Mouse (Mus musculus) layer of hippocampus, postnatal 14 days (tissue): Measurements from ENCODE around the gene Aar2. TPM values are rescaled to one million over a fixed set of nuclear protein-coding genes. Genes with fewer than 3 reads are reported as not detected.
"Not testable (repeated sequence)": the region's sequence is repeated elsewhere in the genome, so short reads cannot be mapped to it uniquely, and the experiment has no call there.

Experiments used
- DNase-seq, 2 experiments: peaks; one replicate each; pipeline ENCODE4 v3.0.0; 2021 to 2022; ENCODE audit warnings: low spot score in 2 of 2, mixed read lengths in 1 of 2
- long read RNA-seq, 2 experiments: library from polyadenylated mRNA; stranded (forward); transcript quantifications; one replicate each; pipeline ENCODE4 v2.0.0; 2021
- total RNA-seq, 2 experiments: library from RNA; stranded (reverse); gene quantifications; 2 replicates each; pipeline ENCODE4 v1.2.3; 2021

Gene Aar2
- 10 to 100 TPM; 31.7 to 32.8 TPM for total RNA-seq
- long read RNA-seq, experiment 1, transcript Aar2-201 (4 exons, 3,427 nt), result major isoform, 47 of 53 reads
- long read RNA-seq, experiment 1, partial matches to known transcripts, result 3 of 53 reads
- long read RNA-seq, experiment 1, other reads (novel, unspliced or antisense), result 3 of 53 reads
- long read RNA-seq, experiment 2, transcript Aar2-201 (4 exons, 3,427 nt), result major isoform, 48 of 56 reads
- long read RNA-seq, experiment 2, partial matches to known transcripts, result 4 of 56 reads
- long read RNA-seq, experiment 2, other reads (novel, unspliced or antisense), result 4 of 56 reads

DNA sequence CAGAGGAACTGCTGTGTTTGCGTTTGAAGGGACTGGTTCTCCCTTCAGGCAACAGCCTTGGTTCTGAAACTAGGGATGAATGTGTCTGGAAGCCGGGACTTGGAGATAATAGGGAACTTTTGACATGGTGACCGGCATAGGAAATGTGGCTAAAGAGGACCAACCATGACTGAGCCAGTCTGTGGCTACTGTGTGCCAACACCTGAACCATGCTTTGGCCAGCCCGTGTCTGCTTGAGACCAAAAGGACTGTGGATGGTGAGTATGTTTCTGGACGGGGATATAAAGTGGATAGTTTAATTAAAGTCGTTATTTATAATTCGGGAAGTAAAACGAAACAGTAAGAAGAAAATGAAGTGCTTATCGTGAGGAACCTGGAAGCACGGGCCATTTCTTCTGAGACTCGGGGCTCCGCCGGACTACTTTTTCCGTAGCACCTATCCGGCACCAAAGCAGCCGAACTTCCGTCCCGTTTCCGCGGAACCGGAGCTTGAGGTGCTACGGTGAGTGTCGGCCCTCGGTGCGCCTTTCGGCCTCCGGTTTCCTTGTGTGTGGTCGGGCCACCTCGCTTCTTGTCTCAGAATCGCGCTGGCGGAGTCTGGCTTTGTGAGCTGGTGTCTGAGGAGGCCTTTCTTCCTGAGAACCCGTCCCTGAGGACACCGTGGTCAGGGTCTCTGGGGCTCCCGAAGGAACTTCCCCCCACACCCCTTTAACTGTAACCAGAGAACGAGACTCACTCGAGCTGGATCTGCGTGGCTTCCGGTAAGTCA is at the start of gene Aar2:
Gene Aar2 (plus strand): TSS at position 462 of the 769 bp plus-strand sequence.
- peak; percentile 84 to 86 for DNase-seq

DNA sequence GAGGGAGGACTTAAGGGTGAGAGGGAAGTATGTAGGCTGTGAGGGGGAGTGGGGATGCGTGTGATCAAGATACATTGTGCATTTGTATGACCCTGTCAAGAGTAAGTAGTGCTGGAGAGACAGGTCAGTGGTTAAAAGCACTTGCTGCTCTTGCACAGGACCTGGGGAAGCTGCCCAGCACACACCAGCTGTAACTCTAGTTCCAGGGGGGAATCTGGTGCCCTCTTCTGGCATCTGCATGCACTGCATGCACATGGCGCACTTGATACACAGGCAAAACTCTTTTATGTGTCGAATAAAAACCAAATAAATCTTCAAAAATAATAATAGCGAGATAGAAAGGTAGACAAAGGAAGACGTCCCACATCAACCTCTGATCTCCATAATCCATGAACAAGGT is 49.5 kb upstream of the Aar2 start:
- DNase-seq, result peak; percentile 63 to 70

DNA sequence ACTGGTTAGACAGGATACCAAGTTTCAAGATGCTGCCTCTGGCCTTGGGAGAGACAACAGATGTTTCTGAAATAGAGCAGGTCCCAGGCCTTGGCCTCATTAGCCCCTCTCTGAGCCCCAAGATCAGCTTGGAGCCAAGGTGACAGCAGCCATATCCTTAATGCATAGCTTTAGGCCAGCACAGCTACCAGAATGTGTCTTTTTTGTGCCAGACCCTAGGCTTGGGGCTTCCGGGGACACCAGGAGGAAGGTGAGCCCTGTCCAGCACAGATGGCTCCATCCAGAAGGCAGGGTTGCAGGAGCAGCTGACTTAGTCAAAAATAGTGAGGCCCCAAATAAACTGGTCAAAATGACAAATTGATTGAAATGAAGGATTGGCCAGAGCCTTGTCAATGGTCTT is 46.4 kb upstream of the Aar2 start:
- DNase-seq, result no peak

DNA sequence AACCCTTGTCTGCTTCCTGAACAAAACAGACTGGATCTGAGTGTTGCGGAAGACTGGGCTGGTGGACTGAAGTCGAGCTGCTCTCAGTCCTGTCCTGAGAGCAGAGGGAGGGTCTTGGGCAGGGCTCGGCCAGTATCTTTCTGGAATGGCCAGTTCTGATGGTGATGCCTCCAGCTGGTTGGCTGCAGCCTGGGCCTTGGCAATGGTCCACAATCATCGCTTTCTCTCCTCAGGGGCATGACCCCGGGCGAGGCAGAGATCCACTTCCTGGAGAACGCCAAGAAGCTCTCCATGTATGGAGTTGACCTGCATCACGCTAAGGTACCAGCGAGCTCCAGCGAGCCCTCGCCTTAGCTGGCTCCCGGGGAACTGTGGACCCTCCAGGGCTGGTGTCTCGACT is 41.9 kb upstream of the Aar2 start:
- DNase-seq, result no peak

DNA sequence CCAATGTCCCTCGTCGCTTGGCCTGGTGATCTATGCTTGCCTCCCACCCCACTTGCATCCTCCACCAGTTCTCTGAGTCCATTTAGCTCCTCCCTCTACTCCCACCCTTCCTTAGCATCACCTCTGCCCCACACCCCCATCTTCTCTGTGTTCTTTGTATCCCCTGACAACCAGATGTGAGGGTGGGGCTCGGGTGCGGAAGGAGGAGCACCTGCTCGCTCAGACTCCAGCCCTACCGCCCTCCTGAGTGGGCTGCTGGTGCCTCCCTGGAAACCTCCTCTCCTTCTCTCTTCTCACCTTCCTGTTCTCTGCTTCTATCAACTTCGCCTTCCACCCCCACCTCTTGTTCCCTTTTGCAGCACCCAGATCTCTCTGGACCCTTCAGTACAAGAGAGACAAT is 35.4 kb upstream of the Aar2 start:
- no peak for DNase-seq

DNA sequence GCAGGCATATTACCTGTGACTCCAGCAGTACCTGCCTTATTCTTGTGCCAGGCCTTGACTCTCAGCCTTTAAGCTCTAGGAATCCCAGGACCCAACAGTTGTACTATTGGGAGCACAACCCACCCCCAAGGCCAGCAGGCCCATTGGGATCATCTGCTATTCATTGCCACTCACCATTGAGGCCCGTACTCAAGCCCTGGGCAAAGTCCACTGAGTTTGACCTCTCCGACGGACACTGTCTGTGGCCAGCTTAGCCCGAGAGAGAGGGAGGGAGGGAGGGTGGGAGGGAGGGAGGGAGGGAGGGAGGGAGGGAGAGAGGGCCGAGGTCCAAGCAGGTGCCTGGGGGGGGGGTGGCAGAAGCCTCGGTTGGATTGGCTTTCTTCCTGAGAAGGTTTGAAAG is 34.8 kb upstream of the Aar2 start:
- no peak for DNase-seq

DNA sequence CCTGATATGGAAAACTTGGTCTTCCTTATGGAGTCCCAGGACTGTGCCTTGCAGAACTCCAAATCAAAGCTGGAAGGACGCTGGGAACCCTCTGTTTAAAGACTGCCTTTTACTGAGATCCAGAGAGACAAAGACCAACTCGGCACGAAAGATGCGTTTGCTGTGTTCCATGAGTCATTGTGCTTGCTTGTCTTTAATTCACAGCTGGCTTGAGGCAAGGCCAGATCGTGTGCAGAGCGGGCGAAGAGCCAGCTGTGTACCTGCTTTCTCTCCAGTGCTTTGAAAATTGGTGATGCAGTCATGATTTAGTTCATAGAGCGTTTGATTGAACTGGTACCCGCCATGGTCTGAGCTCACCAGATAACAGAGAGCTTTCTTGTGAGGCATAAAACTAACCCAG is 32.3 kb upstream of the Aar2 start:
- no peak for DNase-seq

DNA sequence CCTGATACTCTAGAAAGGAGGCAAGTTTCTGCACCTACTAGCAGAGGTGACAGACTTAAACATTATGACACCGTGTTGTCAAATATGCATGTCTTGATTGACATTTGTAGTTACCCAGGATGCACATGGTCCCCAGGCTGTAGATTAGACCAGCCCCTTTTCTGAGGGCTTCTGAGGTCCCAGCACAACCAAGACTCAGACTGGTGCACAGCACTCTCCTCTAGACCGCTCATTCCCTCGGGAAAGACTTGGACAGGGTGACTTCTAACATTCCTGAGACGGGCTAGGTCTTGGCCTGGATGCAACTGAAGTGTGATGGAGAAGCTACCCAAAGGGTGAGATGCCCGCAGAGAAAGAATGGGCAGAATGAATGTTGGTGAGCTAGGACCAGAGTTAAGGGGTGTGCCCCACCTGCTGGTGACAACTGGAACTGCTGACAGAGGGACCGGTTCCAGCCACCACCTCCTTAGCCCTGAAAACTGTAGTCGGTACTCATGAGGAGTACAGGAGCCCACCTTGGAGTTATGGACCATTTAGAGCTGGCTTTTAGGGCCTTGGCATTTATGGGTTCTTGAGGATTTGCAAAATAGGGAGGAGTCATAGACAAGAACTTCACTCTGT is 31.7 kb upstream of the Aar2 start:
- peak; percentile 80 for DNase-seq

DNA sequence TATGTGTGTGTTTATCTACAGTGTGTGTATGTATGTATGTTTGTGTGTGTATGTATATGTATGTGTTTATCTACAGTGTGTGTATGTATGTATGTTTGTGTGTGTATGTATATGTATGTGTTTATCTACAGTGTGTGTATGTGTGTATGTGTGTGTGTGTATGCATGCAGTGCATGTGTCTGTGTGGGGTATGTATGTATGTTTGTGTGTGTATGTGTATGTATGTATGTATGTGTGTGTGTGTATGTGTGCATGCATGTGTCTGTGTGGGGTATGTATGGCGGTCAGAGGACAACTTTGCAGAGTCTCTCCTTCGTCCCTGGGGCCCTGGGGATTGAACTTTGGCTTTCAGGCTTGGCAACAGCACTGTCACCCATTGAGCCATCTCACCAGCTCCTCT is 30.7 kb upstream of the Aar2 start:
- DNase-seq, result not testable (repeated sequence)

DNA sequence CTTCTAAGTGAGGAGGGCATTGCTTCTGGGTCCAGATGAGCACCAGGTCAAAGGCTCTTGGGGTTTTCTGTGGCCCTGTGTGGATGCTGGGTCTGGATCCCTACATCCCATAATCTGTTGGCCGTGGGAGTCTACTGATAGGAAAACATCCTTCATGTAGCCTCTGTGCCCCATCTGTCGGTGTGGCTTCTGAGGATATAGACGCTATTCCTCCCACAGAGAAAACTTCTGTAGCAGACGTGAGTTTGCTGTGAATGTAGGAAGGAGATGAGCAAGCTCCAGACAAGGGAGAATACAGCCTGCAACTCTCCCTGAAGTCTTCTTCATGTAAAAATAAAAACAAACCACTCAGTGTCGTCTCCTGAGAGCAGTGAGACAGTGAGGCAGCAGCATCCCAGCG is 29.1 kb upstream of the Aar2 start:
- DNase-seq, result no peak

DNA sequence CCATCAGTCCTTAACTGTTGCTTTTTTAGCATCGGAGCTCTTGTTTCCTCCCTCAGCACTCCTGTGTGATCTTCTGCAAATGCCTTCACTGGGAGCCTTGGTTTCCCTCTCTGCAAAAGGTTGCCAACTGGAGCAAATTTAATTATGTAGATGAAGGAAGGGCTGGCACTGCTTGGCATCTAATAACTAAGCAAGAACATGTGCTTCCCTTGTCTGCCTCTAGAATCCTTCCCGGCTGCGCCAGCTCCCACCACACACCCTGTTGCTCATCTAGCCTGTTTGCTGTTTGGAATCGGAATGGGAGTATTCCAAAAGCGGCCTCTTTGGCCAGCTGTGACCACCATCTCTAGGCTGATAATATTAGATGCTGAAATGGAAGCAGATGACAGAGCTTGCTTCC is 27.8 kb upstream of the Aar2 start:
- DNase-seq, result peak in 1 of 2 experiments; percentile 35

DNA sequence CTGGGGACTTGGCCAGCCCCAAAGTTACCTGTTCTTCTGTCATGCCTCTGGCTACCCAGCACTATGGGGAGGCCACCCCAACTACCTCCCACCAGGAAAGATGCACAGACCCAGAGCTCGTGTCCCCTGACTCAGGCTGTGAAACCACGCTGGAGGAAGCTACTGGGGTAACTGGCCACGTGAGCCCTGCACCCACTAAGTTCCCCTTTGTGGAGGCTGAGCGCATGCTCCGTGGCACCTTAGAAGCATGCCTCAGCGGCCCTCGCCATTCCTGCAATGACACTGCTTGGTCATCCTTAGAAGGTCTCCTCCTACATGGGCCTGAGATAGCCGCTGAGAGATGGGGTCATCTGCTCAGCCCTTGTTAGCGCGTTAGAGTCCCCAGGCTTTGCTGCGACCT is 24.4 kb upstream of the Aar2 start:
- DNase-seq, result no peak

DNA sequence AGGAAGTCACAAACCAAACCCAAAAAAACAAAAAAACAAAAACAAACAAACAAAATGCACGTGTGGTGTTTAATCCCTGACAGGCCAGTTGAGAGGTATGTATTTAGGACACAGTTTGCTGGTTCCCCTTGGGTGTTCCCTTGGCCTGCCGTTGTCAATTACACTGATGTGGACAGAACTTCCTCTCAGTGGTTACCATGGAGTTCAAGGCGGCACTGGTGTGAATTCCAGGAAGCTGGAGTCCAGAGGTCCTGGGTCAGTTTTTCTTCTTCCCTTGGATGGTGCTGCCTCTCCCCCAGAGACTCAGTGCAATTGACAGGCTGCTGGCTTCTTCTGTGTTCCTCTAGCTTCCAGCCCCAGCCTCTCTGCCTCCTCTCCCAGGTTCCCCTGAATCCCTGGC is 23.3 kb upstream of the Aar2 start:
- no peak for DNase-seq

DNA sequence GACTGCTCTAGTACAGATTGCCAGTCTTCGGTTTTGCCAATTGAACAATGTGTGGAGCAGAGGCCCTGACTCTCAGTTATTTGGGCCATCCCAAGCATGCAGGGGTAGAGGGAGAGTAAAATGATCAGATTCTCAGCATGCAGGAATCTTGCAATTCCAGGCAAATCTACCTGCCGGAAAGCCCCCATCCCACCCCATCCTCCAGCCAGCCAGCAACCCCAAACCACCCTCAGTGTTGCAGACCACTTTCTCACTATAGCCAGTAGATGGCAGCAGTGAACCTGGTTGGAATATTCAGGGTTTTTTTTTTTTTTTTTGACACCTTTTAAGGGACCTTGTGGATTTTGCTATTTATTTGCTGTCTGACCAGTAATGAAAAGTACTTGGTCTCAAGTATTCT is 17.7 kb upstream of the Aar2 start:
- DNase-seq, result peak in 1 of 2 experiments; percentile 61

DNA sequence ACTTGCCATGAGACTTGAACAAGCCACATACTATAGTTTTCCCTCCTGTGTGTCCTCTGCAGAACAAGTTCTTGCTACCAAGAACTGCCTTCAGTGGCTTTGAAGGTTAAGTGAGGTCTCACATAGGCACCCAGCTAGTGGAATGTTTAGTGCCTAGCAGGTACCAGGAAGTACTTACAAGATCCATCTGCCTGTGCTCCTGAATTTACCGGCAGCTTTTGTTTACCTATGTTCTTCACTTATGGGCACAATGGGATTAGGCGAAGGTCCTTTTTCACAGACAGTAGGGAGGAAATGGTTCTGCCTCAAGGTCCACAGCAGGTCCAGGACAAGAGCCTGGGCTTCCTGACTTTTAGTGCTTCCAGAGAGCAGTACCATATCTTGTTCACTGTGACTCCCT is 14.2 kb upstream of the Aar2 start:
- no peak for DNase-seq

DNA sequence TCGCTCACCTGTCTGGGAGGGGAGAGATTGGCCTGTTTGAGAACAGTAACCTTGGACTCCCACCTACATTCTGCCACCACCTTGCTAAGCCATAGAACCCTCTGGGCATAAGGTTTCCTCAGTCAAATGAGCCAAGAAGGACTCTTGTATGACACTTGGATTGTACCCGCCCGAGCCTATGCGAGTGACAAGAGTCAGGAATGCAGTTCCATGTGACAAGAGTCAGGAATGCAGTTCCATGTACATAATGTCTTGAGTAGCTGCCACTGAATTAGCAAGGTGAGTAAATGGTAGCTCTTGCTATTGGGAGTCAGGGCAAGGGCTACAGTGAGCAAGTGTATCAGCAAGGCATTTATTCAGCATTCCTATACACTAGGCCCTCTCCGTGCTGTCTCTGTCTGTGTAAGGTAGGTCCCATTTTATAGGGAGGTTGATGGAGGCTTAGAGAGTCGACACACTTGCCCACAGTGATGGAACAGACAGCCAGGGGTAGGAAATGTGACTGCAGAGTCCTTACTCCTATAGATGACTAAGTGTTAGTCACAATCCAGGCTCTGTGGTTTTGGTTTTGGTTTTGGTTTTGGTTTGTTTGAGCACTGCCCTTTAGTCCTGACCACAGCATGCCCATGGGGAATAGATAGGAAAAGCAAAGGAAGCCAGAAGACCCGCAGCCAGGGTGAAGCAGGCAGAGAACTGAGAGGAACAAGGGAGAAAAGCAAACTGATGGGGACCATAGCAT is 8.4 kb upstream of the Aar2 start:
- DNase-seq, result no peak

DNA sequence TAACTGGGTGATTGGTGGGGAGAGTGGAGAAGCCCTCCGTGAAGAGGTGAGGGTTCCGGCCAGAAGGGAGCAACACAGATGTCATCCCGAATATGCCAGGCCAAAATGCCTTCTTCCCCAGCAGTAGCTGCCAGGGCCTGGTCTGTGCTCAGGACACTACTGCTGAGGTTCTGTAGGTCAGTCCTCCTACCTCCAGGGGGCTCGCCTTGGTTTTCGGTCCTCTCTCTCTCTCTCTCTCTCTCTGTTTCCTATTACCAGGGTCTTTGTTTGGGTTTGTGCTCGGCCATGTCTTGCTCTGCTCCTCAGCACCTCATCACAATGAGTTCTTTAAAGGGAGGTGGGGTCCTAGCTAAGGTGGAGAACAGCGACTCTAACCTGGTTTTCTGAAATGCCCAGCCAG is 6.4 kb upstream of the Aar2 start:
- no peak for DNase-seq

DNA sequence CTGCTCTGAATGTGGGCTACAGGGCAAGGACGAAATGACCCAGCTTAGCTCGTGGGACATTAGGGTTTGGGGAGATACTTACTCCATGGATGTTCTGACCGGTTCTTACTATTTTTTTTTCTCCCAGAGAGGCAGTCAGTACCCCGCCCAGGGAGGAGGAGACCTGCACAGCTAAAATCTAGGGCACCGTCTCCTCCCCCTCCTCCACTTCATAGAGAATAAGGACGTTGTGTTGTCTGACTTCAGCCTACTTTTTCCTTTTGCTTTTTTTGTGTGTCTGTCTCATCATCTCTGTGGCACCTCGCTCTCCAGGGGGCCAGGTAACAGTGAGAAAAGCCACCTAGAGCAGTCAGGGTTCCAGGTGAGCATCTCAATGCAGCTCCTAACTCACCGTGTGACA is 5.0 kb upstream of the Aar2 start:
- DNase-seq, result no peak

DNA sequence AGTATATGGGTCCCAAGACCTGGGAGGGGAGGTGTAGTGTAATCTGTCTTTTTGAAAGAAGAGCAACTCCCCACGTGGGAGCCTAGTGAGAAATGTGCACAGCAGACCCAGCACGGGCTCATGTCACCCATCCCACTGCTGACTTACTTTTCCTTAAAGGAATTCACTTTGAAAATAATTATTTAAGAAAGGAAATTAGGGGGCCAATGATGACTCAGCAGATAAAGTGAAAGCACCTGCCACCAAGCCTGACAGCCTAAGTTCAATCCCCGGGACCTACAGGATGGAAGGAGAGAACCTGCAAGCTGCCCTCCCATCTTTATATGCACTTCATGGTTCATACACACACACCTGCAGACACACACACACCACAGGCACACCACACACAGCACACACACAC is 3.6 kb upstream of the Aar2 start:
- DNase-seq, result no peak

DNA sequence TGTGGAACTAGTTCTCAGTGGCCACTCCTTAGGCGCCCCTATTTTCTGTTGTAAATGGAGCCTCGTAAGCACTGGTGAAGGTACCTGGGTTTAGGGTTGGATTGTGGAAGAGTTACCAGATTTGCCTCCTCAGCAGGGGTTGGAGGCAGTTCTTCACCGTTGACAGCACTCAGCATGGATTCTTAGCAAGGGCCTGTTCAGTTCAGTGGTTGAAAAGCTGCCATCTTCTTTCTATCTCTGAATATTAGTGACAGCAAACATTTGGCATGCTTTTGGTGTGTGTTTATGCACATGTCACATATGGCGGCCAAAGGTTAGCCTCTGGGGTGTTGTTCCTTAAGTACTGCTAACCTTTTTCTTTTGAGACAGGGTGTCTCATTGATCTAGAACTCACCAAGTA is 5.0 kb downstream of the Aar2 start:
- DNase-seq, result no peak

DNA sequence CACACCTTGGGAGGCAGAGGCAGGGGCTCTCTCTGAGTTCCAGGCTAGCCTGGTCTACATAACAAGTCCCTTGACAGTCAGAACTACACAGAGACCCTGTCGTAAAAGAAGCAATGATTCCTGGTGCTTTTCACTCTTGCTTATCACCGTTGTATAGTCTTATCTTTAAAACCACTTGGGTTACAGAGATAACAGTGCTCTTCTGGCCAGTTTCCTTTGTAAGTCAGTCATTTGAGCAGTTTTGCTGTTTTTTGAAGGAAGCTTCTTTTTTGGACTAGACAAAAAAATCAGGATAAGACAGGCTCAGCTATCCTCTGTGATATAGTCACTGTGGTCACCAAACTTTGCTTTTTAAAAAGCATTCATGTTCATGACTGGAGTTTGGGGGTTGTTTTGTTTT is 14.4 kb downstream of the Aar2 start:
- DNase-seq, result no peak

DNA sequence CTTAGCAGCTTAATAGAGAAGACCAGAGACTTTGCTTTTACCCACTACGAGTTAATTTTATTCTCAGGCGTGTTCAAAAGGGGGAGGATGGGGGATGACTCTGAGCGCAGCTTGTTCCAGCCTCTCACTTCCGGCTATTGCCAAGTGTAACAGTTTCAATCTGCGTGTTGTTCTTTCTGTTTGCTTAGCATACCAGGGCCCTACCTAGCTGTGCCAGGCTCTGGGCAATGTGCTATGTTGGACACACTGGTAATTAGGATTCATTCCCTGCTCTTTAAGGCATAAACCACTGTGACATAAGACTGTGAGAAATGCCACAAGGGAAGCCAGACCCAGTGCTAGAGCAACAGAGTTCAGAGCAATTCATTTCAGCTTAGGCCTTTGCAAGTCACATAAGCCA is 16.2 kb downstream of the Aar2 start:
- peak; percentile 32 to 80 for DNase-seq
